Mouse (Mus musculus) embryo, embryonic 11 days (tissue): ENCODE measurements around the gene Fmo5.

Experiments
- DNase-seq: peaks from one replicate; pipeline ENCODE4 v3.0.0-alpha.2; 2015

Gene Fmo5

GRCm38 (mm10) chr3:97628391-97629001, at the start of gene Fmo5:
Fmo5 (plus strand) TSS chr3:97628804.
- DNase-seq, result peak; percentile 57

GRCm38 (mm10) chr3:97585383-97586160, 43.0 kb upstream of the Fmo5 start:
- DNase-seq, result peak; percentile 91

GRCm38 (mm10) chr3:97587656-97588055, 40.9 kb upstream of the Fmo5 start:
- peak; percentile 7 for DNase-seq

- DNase-seq, result no peak
These were observed 37.9 kb upstream of the Fmo5 start for GRCm38 (mm10) chr3:97590699-97591098.

DNA sequence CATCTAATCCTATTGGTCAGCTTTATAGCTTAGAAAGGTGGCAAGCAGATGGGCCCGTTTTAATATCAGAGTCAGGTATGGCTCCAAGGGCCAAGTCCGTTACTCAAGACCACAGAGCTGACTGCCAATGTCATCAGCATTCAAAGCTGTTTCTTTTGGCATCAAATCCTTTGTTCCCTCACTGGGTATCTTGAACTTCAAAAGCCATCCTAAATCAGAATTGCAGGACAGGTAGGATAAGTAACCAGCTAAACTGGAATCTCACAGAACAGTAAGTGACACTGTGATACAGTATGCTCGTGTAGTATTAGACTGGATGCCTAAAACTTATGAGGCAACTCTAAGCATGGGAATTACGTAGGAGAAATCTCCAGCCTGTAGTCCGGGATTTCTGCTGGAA, 35.5 kb upstream of the Fmo5 start:
- DNase-seq, result no peak

GRCm38 (mm10) chr3:97594140-97594539, 34.5 kb upstream of the Fmo5 start:
- no peak for DNase-seq

DNA sequence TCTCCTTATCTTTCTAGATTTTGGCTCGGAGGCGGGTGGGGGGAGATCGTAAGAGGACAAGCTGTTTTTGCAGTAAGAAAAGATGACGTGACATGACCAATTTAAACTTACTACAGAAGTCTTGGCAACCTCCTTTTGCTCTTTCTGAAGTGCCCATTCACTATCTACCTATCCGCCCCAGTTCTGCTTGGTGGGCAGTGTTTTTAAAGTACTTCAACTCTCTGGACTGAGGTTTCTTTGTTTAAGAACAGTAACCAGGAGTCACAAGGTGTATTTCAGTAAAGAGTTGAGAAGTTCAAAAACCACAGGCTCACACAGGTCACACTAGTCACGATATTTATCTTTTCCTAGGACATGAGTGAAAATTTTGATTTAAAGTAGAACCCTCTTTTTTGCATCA, 33.5 kb upstream of the Fmo5 start:
- no peak for DNase-seq

- no peak for DNase-seq
These were observed 31.8 kb upstream of the Fmo5 start for GRCm38 (mm10) chr3:97596796-97597195.

DNA sequence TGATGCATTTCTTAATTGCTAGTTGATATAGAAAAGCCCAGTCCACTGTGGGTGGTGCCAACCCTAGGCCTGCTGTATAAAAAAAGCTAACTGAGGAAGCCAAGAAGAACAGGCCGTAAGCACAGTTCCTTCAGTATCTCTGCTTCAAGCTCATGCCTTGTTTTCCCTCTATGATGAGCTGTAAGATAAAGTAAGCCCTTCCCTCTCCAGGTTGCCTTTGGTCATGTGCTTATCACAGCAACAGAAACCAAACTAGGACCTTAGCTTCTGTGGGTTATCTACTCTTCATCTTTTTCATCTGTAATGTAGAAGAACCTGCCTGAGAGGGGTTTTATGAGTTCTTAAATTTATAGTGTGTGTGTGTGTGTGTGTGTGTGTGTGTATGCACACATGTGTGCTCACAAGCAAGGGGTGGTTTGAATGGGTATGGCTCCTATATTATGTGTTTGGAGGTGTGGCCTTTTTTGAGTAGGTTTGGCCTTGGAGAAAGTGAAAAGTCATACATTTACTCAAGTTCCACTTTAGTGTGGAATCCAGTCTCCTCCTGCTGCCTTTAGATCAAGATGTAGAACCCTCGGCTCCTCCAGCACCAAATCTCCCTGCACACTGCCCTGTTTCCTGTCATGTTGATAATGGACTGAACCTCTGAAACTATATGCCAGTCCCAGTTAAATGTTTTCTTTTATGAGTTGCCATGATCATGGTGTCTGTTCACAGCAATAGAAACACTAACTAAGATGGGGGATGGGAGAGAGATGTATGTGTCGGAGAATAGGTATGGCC, 28.4 kb upstream of the Fmo5 start:
- DNase-seq, result no peak

DNA sequence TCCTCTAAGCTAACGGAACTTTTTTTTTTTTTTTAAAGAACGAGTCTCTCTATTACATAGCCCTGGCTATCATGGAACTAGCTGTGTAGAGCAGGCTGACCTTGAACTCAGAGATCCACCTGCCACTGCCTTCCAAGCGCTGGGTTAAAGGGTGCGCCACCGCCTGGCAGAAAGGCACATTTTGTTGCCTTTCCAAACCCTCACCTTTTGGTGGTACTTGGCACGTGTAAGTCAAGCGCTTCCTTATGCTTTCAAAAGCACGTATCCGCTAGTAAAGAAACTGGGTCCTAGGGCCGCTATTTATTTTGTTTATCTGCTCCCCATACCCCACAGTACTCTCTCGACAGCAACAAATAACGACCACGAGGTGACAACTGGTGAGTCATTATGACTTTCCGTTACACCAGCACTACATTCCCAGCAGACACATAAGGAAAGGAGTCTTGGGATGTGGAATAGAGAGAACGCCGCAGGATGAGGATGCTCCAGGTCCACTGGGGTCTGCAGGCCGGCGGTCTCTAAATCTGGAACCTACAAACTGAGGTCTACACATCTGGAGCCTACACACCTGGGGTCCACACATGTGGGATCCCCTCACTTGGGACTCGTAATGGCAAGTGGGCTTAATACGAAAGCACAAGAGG, 19.3 kb upstream of the Fmo5 start:
- peak; percentile 44 for DNase-seq

GRCm38 (mm10) chr3:97609845-97610410, 18.7 kb upstream of the Fmo5 start, which contains the start of gene Chd1l:
Chd1l (minus strand) TSS chr3:97610203.
- peak; percentile 95 for DNase-seq

DNA sequence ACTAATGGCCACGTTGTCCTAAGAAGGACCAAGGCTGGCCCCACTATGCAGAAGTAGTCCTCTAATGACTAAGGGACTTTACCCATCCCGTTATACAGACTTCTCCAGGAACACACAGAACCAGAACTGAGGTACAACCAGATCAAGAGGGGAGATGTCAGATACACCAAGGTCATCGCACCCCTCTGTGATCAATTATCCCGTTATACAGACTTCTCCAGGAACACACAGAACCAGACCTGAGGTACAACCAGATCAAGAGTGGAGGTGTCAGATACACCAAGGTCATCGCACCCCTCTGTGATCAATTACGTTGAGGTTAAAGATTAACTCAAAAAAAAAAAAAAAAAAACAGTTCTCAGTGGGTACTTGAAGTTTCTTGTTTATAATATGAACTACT, 17.6 kb upstream of the Fmo5 start:
- no peak for DNase-seq

DNA sequence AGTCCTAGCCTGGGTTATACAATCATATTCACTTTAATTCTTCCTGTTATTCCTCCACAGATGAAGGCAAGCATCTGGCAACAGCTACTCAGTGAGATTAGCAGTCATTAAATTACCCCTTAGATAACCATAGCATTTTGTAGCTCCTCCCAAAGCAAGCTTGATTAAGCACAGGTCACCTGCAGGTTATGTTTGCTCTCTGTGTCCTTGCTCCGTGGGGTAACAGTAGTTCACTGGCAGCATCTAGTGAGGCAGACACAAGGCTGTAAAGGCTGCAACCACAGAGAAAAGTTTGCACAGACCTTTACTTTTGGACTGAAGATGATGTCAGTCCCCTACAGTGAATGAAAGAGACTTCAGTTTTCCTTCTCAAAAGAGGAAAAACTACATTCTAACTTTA, 13.4 kb upstream of the Fmo5 start:
- no peak for DNase-seq

DNA sequence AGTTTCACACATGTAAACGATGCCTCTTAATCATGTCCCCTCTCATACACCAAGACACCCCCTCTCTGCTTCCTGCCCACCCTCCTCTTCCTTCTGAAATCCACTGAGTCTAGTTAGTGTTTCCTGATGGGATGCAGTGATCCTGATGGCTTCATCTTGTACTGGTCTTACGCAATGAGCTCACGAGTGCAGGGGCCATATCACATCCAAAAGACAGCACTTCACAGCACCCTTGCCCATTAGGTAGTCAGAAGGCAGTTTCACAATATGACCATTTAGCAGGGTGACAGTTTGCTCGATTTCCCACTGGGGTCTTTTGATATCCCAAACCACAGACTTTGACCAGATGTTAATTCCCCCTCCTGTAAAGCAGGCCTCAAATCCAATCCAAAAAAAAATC, 12.7 kb upstream of the Fmo5 start:
- no peak for DNase-seq

GRCm38 (mm10) chr3:97617091-97617825, 11.3 kb upstream of the Fmo5 start:
- no peak for DNase-seq

- no peak for DNase-seq
These were observed 10.7 kb upstream of the Fmo5 start for GRCm38 (mm10) chr3:97617899-97618298.

- DNase-seq, result no peak
These were observed 7.9 kb upstream of the Fmo5 start for GRCm38 (mm10) chr3:97620657-97621056.

GRCm38 (mm10) chr3:97624611-97625010, 4.0 kb upstream of the Fmo5 start:
- DNase-seq, result no peak

- DNase-seq, result no peak
These were observed 711 bp upstream of the Fmo5 start for GRCm38 (mm10) chr3:97627893-97628292.

DNA sequence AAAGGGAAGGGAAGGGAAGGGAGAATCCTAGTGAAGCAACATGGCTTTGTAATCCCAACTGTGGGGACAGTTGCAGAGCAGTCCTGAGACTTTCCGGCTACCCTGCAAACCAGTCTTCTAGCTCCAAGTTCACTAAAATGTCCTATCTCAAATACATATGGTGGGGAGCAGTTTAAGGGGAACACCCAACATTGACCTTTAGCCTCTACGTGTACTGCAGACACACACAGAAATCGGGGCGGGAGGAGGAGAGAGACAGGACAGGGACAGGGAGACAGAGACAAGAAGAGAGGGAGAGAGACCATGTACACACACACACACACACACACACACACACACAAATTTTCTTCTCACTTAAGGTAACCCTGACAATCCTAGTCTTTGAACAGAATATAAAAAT, 1.3 kb downstream of the Fmo5 start:
- DNase-seq, result no peak

DNA sequence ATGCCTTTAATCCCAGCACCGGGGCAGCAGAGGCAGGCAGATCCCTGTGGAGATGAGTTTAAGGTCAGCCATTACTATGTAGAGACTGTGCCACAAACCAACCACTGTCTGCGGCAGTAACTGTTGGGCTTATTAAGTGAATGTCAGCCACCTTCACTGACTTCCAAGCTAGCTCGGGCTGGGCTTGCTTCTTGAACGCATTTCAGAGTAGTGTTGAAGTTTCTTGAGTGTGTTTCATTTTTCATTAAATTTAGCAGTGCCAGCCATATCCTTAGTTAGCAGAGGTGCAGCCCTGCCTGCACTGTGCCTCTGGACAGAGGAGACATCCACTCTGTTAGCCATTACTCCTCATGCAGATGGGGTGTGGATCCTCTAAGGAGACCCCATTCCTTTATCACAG, 2.1 kb downstream of the Fmo5 start:
- no peak for DNase-seq

GRCm38 (mm10) chr3:97631258-97631860, 2.8 kb downstream of the Fmo5 start:
- DNase-seq, result no peak
